Mouse (Mus musculus): ENCODE data around the gene Fsd2. TPM values are rescaled to one million over a fixed set of nuclear protein-coding genes. Genes with fewer than 3 reads are reported as not detected.

Gene Fsd2
- polyA plus RNA-seq (2017; shearing (Covaris generic)) = 1 to 10 TPM; 2.5 to 5.3 (median 3.2) TPM

- no peak for ATAC-seq
Measured at GRCm38 (mm10) chr7:81566892-81567291, at the start of gene Fsd2. Gene Fsd2 (minus strand): TSS chr7:81566944.

- ATAC-seq = no peak
Measured at GRCm38 (mm10) chr7:81615031-81615430, 48.3 kb upstream of the Fsd2 start.

- no peak for ATAC-seq
Measured at GRCm38 (mm10) chr7:81612856-81613635, 46.3 kb upstream of the Fsd2 start.

- no peak for ATAC-seq
Measured at GRCm38 (mm10) chr7:81610125-81610524, 43.4 kb upstream of the Fsd2 start.

GRCm38 (mm10) chr7:81606452-81606851 is 39.7 kb upstream of the Fsd2 start:
- no peak for ATAC-seq

- no peak for ATAC-seq
Measured at GRCm38 (mm10) chr7:81605489-81605888, 38.7 kb upstream of the Fsd2 start.

GRCm38 (mm10) chr7:81604991-81605390 is 38.2 kb upstream of the Fsd2 start:
- no peak for ATAC-seq

GRCm38 (mm10) chr7:81599379-81600280 is 32.9 kb upstream of the Fsd2 start:
- ATAC-seq = no peak

GRCm38 (mm10) chr7:81597660-81598059 is 30.9 kb upstream of the Fsd2 start:
- no peak for ATAC-seq

- no peak for ATAC-seq
Measured at GRCm38 (mm10) chr7:81596086-81596485, 29.3 kb upstream of the Fsd2 start.

GRCm38 (mm10) chr7:81595056-81595455 is 28.3 kb upstream of the Fsd2 start:
- no peak for ATAC-seq

GRCm38 (mm10) chr7:81593387-81593786 is 26.6 kb upstream of the Fsd2 start:
- no peak for ATAC-seq

GRCm38 (mm10) chr7:81592686-81593085 is 25.9 kb upstream of the Fsd2 start:
- ATAC-seq = no peak

GRCm38 (mm10) chr7:81587238-81587637 is 20.5 kb upstream of the Fsd2 start:
- ATAC-seq = no peak

GRCm38 (mm10) chr7:81585326-81585725 is 18.6 kb upstream of the Fsd2 start:
- ATAC-seq = no peak

GRCm38 (mm10) chr7:81583512-81583911 is 16.8 kb upstream of the Fsd2 start:
- ATAC-seq = no peak

- ATAC-seq = no peak
Measured at GRCm38 (mm10) chr7:81579312-81579711, 12.6 kb upstream of the Fsd2 start.

GRCm38 (mm10) chr7:81578413-81578812 is 11.7 kb upstream of the Fsd2 start:
- ATAC-seq = no peak

- no peak for ATAC-seq
Measured at GRCm38 (mm10) chr7:81577872-81578271, 11.1 kb upstream of the Fsd2 start.

GRCm38 (mm10) chr7:81575606-81576005 is 8.9 kb upstream of the Fsd2 start:
- ATAC-seq = no peak

GRCm38 (mm10) chr7:81573821-81574220 is 7.1 kb upstream of the Fsd2 start:
- no peak for ATAC-seq

GRCm38 (mm10) chr7:81573397-81573796 is 6.7 kb upstream of the Fsd2 start:
- no peak for ATAC-seq

- no peak for ATAC-seq
Measured at GRCm38 (mm10) chr7:81572610-81573268, 6.0 kb upstream of the Fsd2 start.
